Mouse (Mus musculus): Measurements from ENCODE around the gene Sh2d1b2. TPM values are rescaled to one million over a fixed set of nuclear protein-coding genes. Genes with fewer than 3 reads are reported as not detected.
"Not testable (repeated sequence)": the region's sequence is repeated elsewhere in the genome, so short reads cannot be mapped to it uniquely, and the experiment has no call there.

Gene Sh2d1b2
- not detected in 2 replicates for polyA plus RNA-seq (2016; fragmentation: Nextera tagmentation; extraction: Ambion mirVana)

- H3K9me3 ChIP-seq (replicated peaks); H3K27me3 ChIP-seq (replicated peaks); H3K9ac ChIP-seq; H3K36me3 ChIP-seq; ATAC-seq; H3K4me1 ChIP-seq; H3K4me2 ChIP-seq; H3K4me3 ChIP-seq; H3K27ac ChIP-seq: not testable (repeated sequence)
- 52% methylated on average over 6 of the region's 6 CpGs for WGBS (ENCODE audit: insufficient replicate concordance)
Measured at GRCm38 (mm10) chr1:170232688-170233087, at the start of gene Sh2d1b2. Gene Sh2d1b2, plus strand, starts transcription at chr1:170232749.

GRCm38 (mm10) chr1:170185137-170185536 lies 47.4 kb upstream of the Sh2d1b2 start:
- H3K4me3 ChIP-seq: no peak overlapping the region
- H3K9me3 ChIP-seq (replicated peaks): no peaks in the 10 kb centered on the region
- no peaks in the 10 kb centered on the region for H3K4me1 ChIP-seq
- no peak overlapping the region for H3K27ac ChIP-seq
- ATAC-seq: no peak
- no peaks in the 10 kb centered on the region for H3K36me3 ChIP-seq
- H3K9ac ChIP-seq: no peak overlapping the region
- WGBS (ENCODE audit: insufficient replicate concordance): 60% methylated on average over 3 of the region's 3 CpGs
- H3K27me3 ChIP-seq (replicated peaks): 0 out of 2 replicates have a peak, but pooled peaks cover under 1% of the 10 kb centered on the region
- H3K4me2 ChIP-seq: no peak overlapping the region

- no peak for ATAC-seq
- no peaks in the 10 kb centered on the region for H3K4me1 ChIP-seq
- H3K36me3 ChIP-seq: peaks cover 6% of the 10 kb centered on the region
- H3K4me2 ChIP-seq: no peak overlapping the region
- H3K9ac ChIP-seq: no peak overlapping the region
- H3K9me3 ChIP-seq (replicated peaks): no peaks in the 10 kb centered on the region
- no peak overlapping the region for H3K27ac ChIP-seq
- H3K27me3 ChIP-seq (replicated peaks): no peaks in the 10 kb centered on the region
- WGBS (ENCODE audit: insufficient replicate concordance): 65% methylated on average over 5 of the region's 5 CpGs
- no peak overlapping the region for H3K4me3 ChIP-seq
Measured at GRCm38 (mm10) chr1:170186531-170186930, 46.0 kb upstream of the Sh2d1b2 start.

GRCm38 (mm10) chr1:170188601-170189000 lies 43.9 kb upstream of the Sh2d1b2 start:
- 79% methylated on average over 11 of the region's 11 CpGs for WGBS (ENCODE audit: insufficient replicate concordance)
- Histone ChIP-seq H3K27ac (no peak overlapping the region), H3K9ac (no peak overlapping the region), H3K4me1 (no peaks in the 10 kb centered on the region), H3K27me3 (replicated peaks) (no peaks in the 10 kb centered on the region), H3K9me3 (replicated peaks) (no peaks in the 10 kb centered on the region), H3K36me3 (peaks cover 18% of the 10 kb centered on the region), H3K4me3 (no peak overlapping the region), H3K4me2 (no peak overlapping the region)
- no peak for ATAC-seq

GRCm38 (mm10) chr1:170190225-170190624 lies 42.3 kb upstream of the Sh2d1b2 start:
- Histone ChIP-seq H3K9me3 (replicated peaks) (no peaks in the 10 kb centered on the region), H3K27ac (no peak overlapping the region), H3K27me3 (replicated peaks) (no peaks in the 10 kb centered on the region), H3K4me1 (no peaks in the 10 kb centered on the region), H3K9ac (no peak overlapping the region), H3K36me3 (peaks cover 34% of the 10 kb centered on the region), H3K4me2 (no peak overlapping the region), H3K4me3 (no peak overlapping the region)
- peak; percentile 44; the same call in 1 of the 2 replicates for ATAC-seq
- 54% methylated on average over 4 of the region's 4 CpGs for WGBS (ENCODE audit: insufficient replicate concordance)

GRCm38 (mm10) chr1:170191925-170192324 lies 40.6 kb upstream of the Sh2d1b2 start:
- Histone ChIP-seq H3K4me3 (no peak overlapping the region), H3K27ac (no peak overlapping the region), H3K4me1 (no peaks in the 10 kb centered on the region), H3K27me3 (replicated peaks) (no peaks in the 10 kb centered on the region), H3K4me2 (no peak overlapping the region), H3K9me3 (replicated peaks) (no peaks in the 10 kb centered on the region), H3K36me3 (peaks cover 51% of the 10 kb centered on the region), H3K9ac (no peak overlapping the region)
- ATAC-seq: no peak
- 76% methylated on average over 1 of the region's 1 CpGs for WGBS (ENCODE audit: insufficient replicate concordance)

GRCm38 (mm10) chr1:170196211-170196610 lies 36.3 kb upstream of the Sh2d1b2 start:
- no peak overlapping the region for H3K4me2 ChIP-seq
- H3K4me3 ChIP-seq: no peak overlapping the region
- WGBS (ENCODE audit: insufficient replicate concordance): 80% methylated on average over 8 of the region's 8 CpGs
- no peak overlapping the region for H3K9ac ChIP-seq
- ATAC-seq: no peak
- peaks cover 86% of the 10 kb centered on the region for H3K36me3 ChIP-seq
- H3K4me1 ChIP-seq: no peaks in the 10 kb centered on the region
- H3K27me3 ChIP-seq (replicated peaks): no peaks in the 10 kb centered on the region
- no peak overlapping the region for H3K27ac ChIP-seq
- no peaks in the 10 kb centered on the region for H3K9me3 ChIP-seq (replicated peaks)

- no peak overlapping the region for H3K9ac ChIP-seq
- H3K27ac ChIP-seq: no peak overlapping the region
- no peak for ATAC-seq
- 78% methylated on average over 3 of the region's 3 CpGs for WGBS (ENCODE audit: insufficient replicate concordance)
- peaks cover 92% of the 10 kb centered on the region for H3K36me3 ChIP-seq
- H3K4me1 ChIP-seq: no peaks in the 10 kb centered on the region
- H3K4me3 ChIP-seq: no peak overlapping the region
- H3K4me2 ChIP-seq: no peak overlapping the region
- no peaks in the 10 kb centered on the region for H3K9me3 ChIP-seq (replicated peaks)
- H3K27me3 ChIP-seq (replicated peaks): no peaks in the 10 kb centered on the region
Measured at GRCm38 (mm10) chr1:170200379-170200778, 32.2 kb upstream of the Sh2d1b2 start.

GRCm38 (mm10) chr1:170206395-170206794 lies 26.2 kb upstream of the Sh2d1b2 start:
- 89% methylated on average over 6 of the region's 6 CpGs for WGBS (ENCODE audit: insufficient replicate concordance)
- H3K4me1 ChIP-seq: no peaks in the 10 kb centered on the region
- no peak overlapping the region for H3K4me2 ChIP-seq
- no peaks in the 10 kb centered on the region for H3K27me3 ChIP-seq (replicated peaks)
- H3K4me3 ChIP-seq: no peak overlapping the region
- peaks cover 95% of the 10 kb centered on the region for H3K36me3 ChIP-seq
- no peaks in the 10 kb centered on the region for H3K9me3 ChIP-seq (replicated peaks)
- no peak for ATAC-seq
- no peak overlapping the region for H3K9ac ChIP-seq
- H3K27ac ChIP-seq: no peak overlapping the region

GRCm38 (mm10) chr1:170213181-170213879 lies 19.2 kb upstream of the Sh2d1b2 start:
- Histone ChIP-seq H3K27me3 (replicated peaks) (0 out of 2 replicates have a peak, but pooled peaks cover 7% of the 10 kb centered on the region), H3K9me3 (replicated peaks) (no peaks in the 10 kb centered on the region), H3K9ac (no peak overlapping the region), H3K4me3 (peak overlapping the region; percentile 30; the same call in 1 of the 2 replicates), H3K4me1 (peaks cover 14% of the 10 kb centered on the region), H3K4me2 (peak overlapping the region; percentile 59), H3K27ac (no peak overlapping the region), H3K36me3 (peaks cover 43% of the 10 kb centered on the region)
- ATAC-seq: no peak
- WGBS (ENCODE audit: insufficient replicate concordance): 54% methylated on average over 10 of the region's 10 CpGs

GRCm38 (mm10) chr1:170214383-170214756 lies 18.2 kb upstream of the Sh2d1b2 start:
- Histone ChIP-seq H3K36me3 (peaks cover 32% of the 10 kb centered on the region), H3K4me3 (peak overlapping the region; percentile 87), H3K9ac (peak overlapping the region; percentile 97), H3K9me3 (replicated peaks) (no peaks in the 10 kb centered on the region), H3K4me2 (peak overlapping the region; percentile 73), H3K27me3 (replicated peaks) (0 out of 2 replicates have a peak, but pooled peaks cover 7% of the 10 kb centered on the region), H3K4me1 (peaks cover 14% of the 10 kb centered on the region), H3K27ac (peak overlapping the region; percentile 87)
- no peak for ATAC-seq
- WGBS (ENCODE audit: insufficient replicate concordance): 17% methylated on average over 7 of the region's 7 CpGs

GRCm38 (mm10) chr1:170214757-170215522 lies 17.6 kb upstream of the Sh2d1b2 start, which contains the start of gene Uhmk1:
Gene Uhmk1, minus strand, starts transcription at chr1:170215397.
- Histone ChIP-seq H3K36me3 (peaks cover 27% of the 10 kb centered on the region), H3K9me3 (replicated peaks) (no peaks in the 10 kb centered on the region)
- under 1% methylated on average over 70 of the region's 70 CpGs for WGBS (ENCODE audit: insufficient replicate concordance)

More at GRCm38 (mm10) chr1:170214757-170215522, 17.6 kb upstream of the Sh2d1b2 start, which contains the start of gene Uhmk1:
- peak within 1 kb of the TSS; percentile 87 for H3K27ac ChIP-seq
- H3K4me2 ChIP-seq: peak within 1 kb of the TSS; percentile 73
- ATAC-seq: peak; percentile 98
- 0 out of 2 replicates have a peak, but pooled peaks cover 7% of the 10 kb centered on the region for H3K27me3 ChIP-seq (replicated peaks)
- peak within 1 kb of the TSS; percentile 87 for H3K4me3 ChIP-seq
- H3K9ac ChIP-seq: peak within 1 kb of the TSS; percentile 97
- H3K4me1 ChIP-seq: peaks cover 14% of the 10 kb centered on the region

All from liver, embryonic 12.5 days (tissue).